Mouse (Mus musculus): ENCODE measurements at regions not wholly inside any gene's neighbourhood (a gene's known extent, or its start where the extent isn't known, plus 50 kb on each side); places are given as distances from the start of the nearest gene placed in this dataset.

GRCm38 (mm10) chr17:88260826-88261225, 179.7 kb upstream of the Foxn2 start:
- TF ChIP-seq MYOD1 (IDR thresholded peaks at IDR 0.05; ENCODE audit: control insufficient read depth in 1 of 3, insufficient read length in 2 of 3, low read depth in 2 of 3) (no peak), TCF3 (IDR thresholded peaks at IDR 0.05; ENCODE audit: insufficient read length, low read depth) (no peak), POLR2A (IDR thresholded peaks at IDR 0.05; ENCODE audit: insufficient read length, low read depth) (no peak), SRF (IDR thresholded peaks at IDR 0.05; ENCODE audit: control insufficient read depth, insufficient read length, low read depth) (no peak), POLR2AphosphoS2 (IDR thresholded peaks at IDR 0.05; ENCODE audit: insufficient read length, low read depth) (no peak), MYOG (IDR thresholded peaks at IDR 0.05; ENCODE audit: control insufficient read depth in 1 of 3, insufficient read depth in 1 of 3, insufficient read length in 2 of 3, low read depth in 2 of 3) (no peak), CEBPB (IDR thresholded peaks at IDR 0.05; ENCODE audit: insufficient read depth, poor library complexity, severe bottlenecking) (no peak)

Measured in myocyte (in vitro differentiated cells).